Mouse (Mus musculus): ENCODE measurements around the gene Snrpb. TPM values are rescaled to one million over a fixed set of nuclear protein-coding genes. Genes with fewer than 3 reads are reported as not detected.

Snrpb gene
- polyA plus RNA-seq, 1 experiment from 2014 or later: 703 TPM

GRCm38 (mm10) chr2:130143011-130143410 is 36.2 kb downstream of the Snrpb start:
- no peak for ATAC-seq (ENCODE audit: insufficient read depth)

DNA sequence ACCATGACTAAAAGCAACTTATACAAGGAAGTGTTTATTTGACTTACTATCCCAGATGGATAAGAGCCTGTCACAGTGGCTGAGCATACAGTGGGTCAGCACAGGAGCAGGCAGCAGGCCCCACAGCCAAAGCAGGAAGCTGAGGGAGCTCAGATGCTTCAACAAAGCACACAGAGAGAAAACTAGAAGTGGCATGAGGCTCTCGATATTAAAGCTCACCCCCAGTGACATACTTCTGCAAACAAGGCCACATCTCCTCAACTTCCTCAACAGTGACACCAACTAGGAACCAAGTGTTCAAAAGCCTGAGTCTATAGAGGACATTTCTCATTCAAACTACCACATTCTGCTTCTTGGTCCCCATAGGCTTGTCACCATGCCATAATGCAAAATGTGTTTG is 49.5 kb downstream of the Snrpb start:
- TF ChIP-seq CTCF (IDR thresholded peaks at IDR 0.05; ENCODE audit: low read depth): no peak
- Histone ChIP-seq H3K9ac (no peak overlapping the region), H3K4me1 (ENCODE audit: insufficient read depth) (no peaks in the 10 kb centered on the region), H3K4me3 (ENCODE audit: low read depth, low read length) (no peak overlapping the region), H3K9me3 (ENCODE audit: low read depth, low read length) (no peaks in the 10 kb centered on the region), H3K36me3 (ENCODE audit: insufficient read depth) (no peaks in the 10 kb centered on the region), H3K27me3 (ENCODE audit: insufficient read depth, low read length) (no peaks in the 10 kb centered on the region), H3K27ac (ENCODE audit: low read depth) (no peak overlapping the region), H3K4me2 (no peak overlapping the region)
- no peak for DNase-seq
- no peak for ATAC-seq (ENCODE audit: insufficient read depth)
- 28% methylated on average over 1 of the region's 1 CpGs for WGBS

More at GRCm38 (mm10) chr2:130143011-130143410, 36.2 kb downstream of the Snrpb start:
- no peaks in the 10 kb centered on the region for H3K4me1 ChIP-seq (ENCODE audit: insufficient read depth)
- H3K27me3 ChIP-seq (ENCODE audit: insufficient read depth, low read length): no peaks in the 10 kb centered on the region
- H3K4me2 ChIP-seq: no peak overlapping the region
- no peaks in the 10 kb centered on the region for H3K36me3 ChIP-seq (ENCODE audit: insufficient read depth)
- WGBS: 84% methylated on average over 8 of the region's 8 CpGs
- H3K9me3 ChIP-seq (ENCODE audit: low read depth, low read length): no peaks in the 10 kb centered on the region
- H3K9ac ChIP-seq: no peak overlapping the region
- no peak overlapping the region for H3K4me3 ChIP-seq (ENCODE audit: low read depth, low read length)
- TF ChIP-seq CTCF (IDR thresholded peaks at IDR 0.05; ENCODE audit: low read depth): no peak
- no peak overlapping the region for H3K27ac ChIP-seq (ENCODE audit: low read depth)
- DNase-seq: no peak

- Histone ChIP-seq H3K9me3 (ENCODE audit: low read depth, low read length) (no peaks in the 10 kb centered on the region), H3K4me1 (ENCODE audit: insufficient read depth) (no peaks in the 10 kb centered on the region), H3K4me2 (no peak overlapping the region), H3K27me3 (ENCODE audit: insufficient read depth, low read length) (no peaks in the 10 kb centered on the region), H3K4me3 (ENCODE audit: low read depth, low read length) (no peak overlapping the region), H3K36me3 (ENCODE audit: insufficient read depth) (no peaks in the 10 kb centered on the region), H3K27ac (ENCODE audit: low read depth) (no peak overlapping the region), H3K9ac (no peak overlapping the region)
- no peak for ATAC-seq (ENCODE audit: insufficient read depth)
- no peak for DNase-seq
- no peak for TF ChIP-seq CTCF (IDR thresholded peaks at IDR 0.05; ENCODE audit: low read depth)
- 42% methylated on average over 1 of the region's 1 CpGs for WGBS
Observed at GRCm38 (mm10) chr2:130126073-130126472, 53.1 kb downstream of the Snrpb start.

DNA sequence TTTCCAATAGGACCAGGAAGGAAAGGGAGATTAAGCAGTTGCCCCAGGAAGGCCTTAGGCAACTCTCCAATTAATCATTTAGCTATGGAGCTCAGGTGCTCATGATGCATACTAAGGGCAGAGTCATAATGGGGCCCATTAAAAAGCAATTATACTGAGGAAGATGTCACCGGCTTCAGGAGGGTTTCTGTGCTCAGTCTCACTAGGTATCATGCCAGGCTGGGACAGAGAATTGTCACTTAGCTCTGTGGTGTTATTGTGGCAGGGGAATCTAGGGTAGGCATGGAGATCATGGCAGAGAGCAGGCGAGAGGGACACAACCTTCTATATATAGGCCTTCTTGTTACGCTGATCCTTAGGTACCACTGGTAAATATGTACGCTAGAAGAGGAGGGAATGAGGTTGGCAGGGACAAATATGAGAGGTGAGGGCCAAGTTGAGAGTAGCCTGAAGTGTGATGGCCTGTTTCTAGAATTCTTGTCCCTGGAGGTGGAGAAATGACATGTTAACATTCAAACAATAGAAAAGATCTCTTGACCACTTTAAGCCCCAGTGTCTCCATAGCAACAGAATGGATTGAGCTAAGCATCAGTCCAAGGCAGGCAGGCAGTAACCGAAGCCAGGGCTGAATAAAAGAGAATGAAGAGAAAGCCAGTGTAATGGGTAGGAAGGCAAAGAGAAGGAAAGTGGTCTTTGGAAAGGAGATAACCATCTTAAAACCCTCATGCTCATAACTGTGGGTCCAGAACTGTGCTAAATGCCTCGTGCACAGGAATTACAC is 53.7 kb downstream of the Snrpb start:
- 75% methylated on average over 6 of the region's 6 CpGs for WGBS
- no peaks in the 10 kb centered on the region for H3K27me3 ChIP-seq (ENCODE audit: insufficient read depth, low read length)
- no peak overlapping the region for H3K27ac ChIP-seq (ENCODE audit: low read depth)

More for the DNA sequence above, 53.7 kb downstream of the Snrpb start:
- Histone ChIP-seq H3K4me3 (ENCODE audit: low read depth, low read length) (no peak overlapping the region), H3K9ac (no peak overlapping the region), H3K4me2 (no peak overlapping the region), H3K4me1 (ENCODE audit: insufficient read depth) (no peaks in the 10 kb centered on the region), H3K9me3 (ENCODE audit: low read depth, low read length) (no peaks in the 10 kb centered on the region), H3K36me3 (ENCODE audit: insufficient read depth) (no peaks in the 10 kb centered on the region)
- DNase-seq: no peak
- TF ChIP-seq CTCF (IDR thresholded peaks at IDR 0.05; ENCODE audit: low read depth): no peak
- no peak for ATAC-seq (ENCODE audit: insufficient read depth)

Other genes starting within 250 kb of the Snrpb start
- 0.05 TPM in 1 of 2 replicates, not detected in the other for gene Tgm3, start 167.1 kb downstream of the Snrpb start, polyA plus RNA-seq (2014; fragmentation: Nextera tagmentation; extraction: Ambion mirVana)
- not detected in 2 replicates for gene Tgm6, start 67.0 kb downstream of the Snrpb start, polyA plus RNA-seq (2014; fragmentation: Nextera tagmentation; extraction: Ambion mirVana)
- not detected in 2 replicates for gene Tmc2, start 15.8 kb upstream of the Snrpb start, polyA plus RNA-seq (2014; fragmentation: Nextera tagmentation; extraction: Ambion mirVana)
- gene Nop56, start 95.0 kb upstream of the Snrpb start, polyA plus RNA-seq (2014; fragmentation: Nextera tagmentation; extraction: Ambion mirVana): 303 and 318 TPM in 2 replicates
- 136 and 151 TPM in 2 replicates for gene Idh3b, start 105.1 kb upstream of the Snrpb start, polyA plus RNA-seq (2014; fragmentation: Nextera tagmentation; extraction: Ambion mirVana)
- gene Ebf4, start 115.8 kb upstream of the Snrpb start, polyA plus RNA-seq (2014; fragmentation: Nextera tagmentation; extraction: Ambion mirVana): 1.9 and 2.3 TPM in 2 replicates
- gene Cpxm1, start 218.2 kb upstream of the Snrpb start, polyA plus RNA-seq (2014; fragmentation: Nextera tagmentation; extraction: Ambion mirVana): 49.1 and 59.0 TPM in 2 replicates
- not detected in 2 replicates for gene Gm28372, start 225.8 kb upstream of the Snrpb start, polyA plus RNA-seq (2014; fragmentation: Nextera tagmentation; extraction: Ambion mirVana)
- gene 1700020A23Rik, start 225.9 kb upstream of the Snrpb start, polyA plus RNA-seq (2014; fragmentation: Nextera tagmentation; extraction: Ambion mirVana): not detected in 2 replicates
- gene Tmem239, start 227.1 kb upstream of the Snrpb start, polyA plus RNA-seq (2014; fragmentation: Nextera tagmentation; extraction: Ambion mirVana): not detected in 2 replicates
- gene Vps16, start 244.9 kb upstream of the Snrpb start, polyA plus RNA-seq (2014; fragmentation: Nextera tagmentation; extraction: Ambion mirVana): 63.3 and 66.0 TPM in 2 replicates
- gene Pced1a, start 245.3 kb upstream of the Snrpb start, polyA plus RNA-seq (2014; fragmentation: Nextera tagmentation; extraction: Ambion mirVana): 10.8 and 13.5 TPM in 2 replicates